10 mouse cellular contexts compared by ENCODE assay signal in genomic region chr3:95427891-95428238, GRCm38 (mm10). TPM values are rescaled to one million over a fixed set of nuclear protein-coding genes. Genes with fewer than 3 reads are reported as not detected.
DNase-seq lines count a peak whose midpoint lies in the region; ATAC-seq and TF ChIP-seq lines count a peak whose summit lies in the region.
"Not testable (repeated sequence)": the region's sequence is repeated elsewhere in the genome, so short reads cannot be mapped to it uniquely, and the experiment has no call there.
"Had no signal": no experiment of that assay in that cellular context is flagged by ENCODE, and none has a peak within 500 bp of the region (broad histone marks: within the 10 kb centered on the region; RNA-seq: fewer than 3 reads in every experiment).

No protein-coding gene starts in this region.

- DNase-seq in heart, adult 2 months, result peak; percentile 13 to 36
- peak; percentile 60 for DNase-seq in intestine, embryonic 14.5 days (ENCODE audit: low spot score)
- peak; percentile 42 for DNase-seq in limb, embryonic 11.5 days (ENCODE audit: low spot score)
- peak; percentile 21 for DNase-seq in ovary, postnatal 14 days (ENCODE audit: low spot score)
- DNase-seq in thymus, postnatal 14 days, result peak; percentile 17

- whole genome bisulfite sequencing in bone marrow, adult 2 months, result 15% methylated on average over 15 of the region's 21 CpGs
- 24% methylated on average over 16 of the region's 21 CpGs for WGBS in embryonic facial prominence, embryonic 12.5 days
- 17% methylated on average over 15 of the region's 21 CpGs for WGBS in heart, adult 2 months
- WGBS in intestine, embryonic 14.5 days, result 27% methylated on average over 12 of the region's 21 CpGs
- 22% methylated on average over 10 of the region's 21 CpGs for WGBS in limb, embryonic 11.5 days

- not testable (repeated sequence) for ATAC-seq in embryonic facial prominence, embryonic 12.5 days (ENCODE audit: insufficient number of reproducible peaks, insufficient read depth, low FRiP score, low TSS enrichment); limb, embryonic 11.5 days (ENCODE audit: insufficient number of reproducible peaks, low FRiP score, low TSS enrichment, low read depth)
- peak; percentile 50 for ATAC-seq in intestine, embryonic 14.5 days (replicated peaks; ENCODE audit: low FRiP score, low TSS enrichment, low read depth)

- H3K4me1 ChIP-seq in bone marrow, adult 2 months (ENCODE audit: control insufficient read depth, insufficient read depth, low read length); embryonic facial prominence, embryonic 12.5 days; heart, adult 2 months (ENCODE audit: control insufficient read depth, insufficient read depth, low read length); intestine, embryonic 14.5 days (replicated peaks; ENCODE audit: control insufficient read depth, insufficient read depth, low read length); limb, embryonic 11.5 days (ENCODE audit: control insufficient read depth, insufficient read depth, low read length); megakaryocyte, embryonic 14.5 days: not testable (repeated sequence)

- H3K27ac ChIP-seq in bone marrow, adult 2 months (ENCODE audit: control insufficient read depth, insufficient read depth, low read depth, low read length, poor library complexity); embryonic facial prominence, embryonic 12.5 days; heart, adult 2 months; intestine, embryonic 14.5 days (ENCODE audit: low read depth); limb, embryonic 11.5 days (replicated peaks; ENCODE audit: low read depth, low read length): not testable (repeated sequence)

- TF ChIP-seq CTCF in bone marrow, adult 2 months (IDR thresholded peaks at IDR 0.05; ENCODE audit: control insufficient read depth, insufficient read depth, low read length); heart, adult 2 months (IDR thresholded peaks at IDR 0.05): not testable (repeated sequence)

- peak overlapping the region; percentile 45 for H3K4me3 ChIP-seq in bone marrow, adult 2 months (replicated peaks; ENCODE audit: control insufficient read depth, low read depth, low read length)
- peak overlapping the region; percentile 28 for H3K4me3 ChIP-seq in embryonic facial prominence, embryonic 12.5 days
- peak overlapping the region; percentile 33; the same call in 1 of the 2 replicates for H3K4me3 ChIP-seq in heart, adult 2 months
- H3K4me3 ChIP-seq in intestine, embryonic 14.5 days (ENCODE audit: low read depth, low read length), result peak overlapping the region; percentile 23
- H3K4me3 ChIP-seq in limb, embryonic 11.5 days (ENCODE audit: low read depth, low read length), result peak overlapping the region; percentile 24
- peak overlapping the region; percentile 87 for H3K4me3 ChIP-seq in megakaryocyte, embryonic 14.5 days (replicated peaks)

- H3K4me2 ChIP-seq in embryonic facial prominence, embryonic 12.5 days (replicated peaks), result peak overlapping the region; percentile 48
- peak overlapping the region; percentile 43 for H3K4me2 ChIP-seq in intestine, embryonic 14.5 days (ENCODE audit: low read length)
- peak overlapping the region; percentile 45 for H3K4me2 ChIP-seq in limb, embryonic 11.5 days (ENCODE audit: low read depth, severe bottlenecking)

- not testable (repeated sequence) for H3K27me3 ChIP-seq in embryonic facial prominence, embryonic 12.5 days; heart, adult 2 months (ENCODE audit: control insufficient read depth, insufficient read depth, low read length); intestine, embryonic 14.5 days (replicated peaks; ENCODE audit: control insufficient read depth, insufficient read depth, low read length); limb, embryonic 11.5 days (ENCODE audit: control insufficient read depth, insufficient read depth, low read length); megakaryocyte, embryonic 14.5 days (replicated peaks)

- not testable (repeated sequence) for TF ChIP-seq EP300 in heart, adult 2 months (IDR thresholded peaks at IDR 0.05; ENCODE audit: insufficient read depth, low read depth, low read length)

- H3K9ac ChIP-seq in embryonic facial prominence, embryonic 12.5 days; heart, adult 2 months (ENCODE audit: low read depth, low read length); intestine, embryonic 14.5 days (ENCODE audit: low read length); limb, embryonic 11.5 days (ENCODE audit: low read length): not testable (repeated sequence)

- intact Hi-C loops in heart, adult 2 months (cut with DNase I), result not testable (repeated sequence)

- H3K9me3 ChIP-seq in embryonic facial prominence, embryonic 12.5 days; intestine, embryonic 14.5 days (ENCODE audit: control insufficient read depth, low read length); limb, embryonic 11.5 days (ENCODE audit: control insufficient read depth, low read length); megakaryocyte, embryonic 14.5 days: not testable (repeated sequence)

- not testable (repeated sequence) for H3K36me3 ChIP-seq in embryonic facial prominence, embryonic 12.5 days; heart, adult 2 months (ENCODE audit: control insufficient read depth, insufficient read depth, low read length); intestine, embryonic 14.5 days (ENCODE audit: control insufficient read depth, insufficient read depth, low read length); limb, embryonic 11.5 days (ENCODE audit: control insufficient read depth, insufficient read depth, low read length); megakaryocyte, embryonic 14.5 days (replicated peaks; ENCODE audit: low read length)

- TF ChIP-seq POLR2A in bone marrow, adult 2 months (IDR thresholded peaks at IDR 0.05; ENCODE audit: borderline replicate concordance, control insufficient read depth, low read depth, low read length); heart, adult 2 months (IDR thresholded peaks at IDR 0.05; ENCODE audit: insufficient read depth, low read depth, low read length): not testable (repeated sequence)

- H3K79me2 ChIP-seq in heart, adult 2 months (replicated peaks; ENCODE audit: control insufficient read depth, insufficient read depth, low read length), result not testable (repeated sequence)

RNA-seq across cellular contexts. Expression of gene Arnt, which starts 6.3 kb away (rescaled TPM):
- 15.5 and 18.3 TPM in 2 replicates for polyA plus RNA-seq in bone marrow, adult 2 months (2011; ENCODE audit: insufficient read depth, insufficient read length, low replicate concordance, missing spikeins)
- 51.5 and 53.6 TPM in 2 replicates for polyA plus RNA-seq in embryonic facial prominence, embryonic 12.5 days (2016; fragmentation: Nextera tagmentation; extraction: Ambion mirVana)
- 10 to 100 TPM; 37.4 to 41.5 TPM for total RNA-seq in heart, adult 2 months (2021)
- polyA plus RNA-seq in heart, adult 2 months (2012; rRNA removed), result 26.2 and 34.1 TPM in 2 replicates
- polyA plus RNA-seq in intestine, embryonic 14.5 days (2014; fragmentation: Nextera tagmentation; extraction: Ambion mirVana), result 31.0 and 37.1 TPM in 2 replicates
- 32.0 and 37.1 TPM in 2 replicates for polyA plus RNA-seq in limb, embryonic 11.5 days (2014; fragmentation: Nextera tagmentation; extraction: Ambion mirVana)
- polyA plus RNA-seq in megakaryocyte, embryonic 14.5 days (2012; ENCODE audit: insufficient read depth, low replicate concordance), result 11.1 and 19.7 TPM in 2 replicates

RNA-seq across cellular contexts. Expression of gene 4930558C23Rik, which starts 25.2 kb away (rescaled TPM):
- polyA plus RNA-seq in bone marrow, adult 2 months (2011; ENCODE audit: insufficient read depth, insufficient read length, low replicate concordance, missing spikeins), result not detected in 2 replicates
- polyA plus RNA-seq in embryonic facial prominence, embryonic 12.5 days (2016; fragmentation: Nextera tagmentation; extraction: Ambion mirVana), result not detected in 2 replicates
- not detected for total RNA-seq in heart, adult 2 months (2021)
- polyA plus RNA-seq in heart, adult 2 months (2012; rRNA removed), result 0.26 TPM in 1 of 2 replicates, not detected in the other
- not detected in 2 replicates for polyA plus RNA-seq in intestine, embryonic 14.5 days (2014; fragmentation: Nextera tagmentation; extraction: Ambion mirVana)
- polyA plus RNA-seq in limb, embryonic 11.5 days (2014; fragmentation: Nextera tagmentation; extraction: Ambion mirVana), result 0.27 TPM in 1 of 2 replicates, not detected in the other
- not detected in 2 replicates for polyA plus RNA-seq in megakaryocyte, embryonic 14.5 days (2012; ENCODE audit: insufficient read depth, low replicate concordance)
- total RNA-seq: adrenal gland, postnatal 25 days; heart, postnatal 36 days had no signal

Comparison
In these comparisons a context has a peak if more than half of its experiments do, and no peak if none do; other contexts are left out.
1. H3K4me3 ChIP-seq: peak in every context shown above with its lines; median percentile 87 in megakaryocyte, embryonic 14.5 days; 45 in bone marrow, adult 2 months; 33 in heart, adult 2 months; 28 in embryonic facial prominence, embryonic 12.5 days; 24 in limb, embryonic 11.5 days; 23 in intestine, embryonic 14.5 days.